Mouse (Mus musculus) 416B (cell line): ENCODE measurements at regions not wholly inside any gene's neighbourhood (a gene's known extent, or its start where the extent isn't known, plus 50 kb on each side); places are given as distances from the start of the nearest gene placed in this dataset.

Experiments used
- DNase-seq: peaks from one replicate; pipeline ENCODE4 v3.0.0; 2011; ENCODE audit warnings: low read depth

- no peak for DNase-seq
Observed at GRCm38 (mm10) chr8:40186715-40187583, 487.9 kb upstream of the Adam24 start.

GRCm38 (mm10) chr8:40187584-40187934 lies 487.3 kb upstream of the Adam24 start:
- peak; percentile 55 for DNase-seq

- DNase-seq: no peak
Observed at GRCm38 (mm10) chr8:40192266-40192665, 482.6 kb upstream of the Adam24 start.

DNA sequence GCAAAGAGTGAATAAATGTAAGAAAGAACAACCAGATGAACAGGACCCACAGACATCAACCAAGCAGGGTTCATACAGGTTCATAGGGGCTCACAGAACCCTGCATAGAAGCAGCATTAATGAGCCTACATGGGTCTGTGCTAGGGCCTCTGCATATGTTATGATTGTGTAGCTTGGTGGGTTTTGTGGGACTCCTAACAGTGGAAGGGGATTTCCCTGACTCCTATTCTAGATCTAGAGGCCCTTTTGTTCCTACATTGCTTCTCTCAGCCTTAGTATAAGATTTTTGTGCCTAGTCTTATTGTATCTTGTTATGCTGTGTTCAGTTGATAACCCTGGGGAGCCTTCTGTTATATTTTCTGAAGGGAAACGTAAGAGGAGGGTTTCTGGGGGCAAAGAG lies 481.7 kb upstream of the Adam24 start:
- DNase-seq: no peak

GRCm38 (mm10) chr8:40210871-40211270 lies 464.0 kb upstream of the Adam24 start:
- DNase-seq: no peak

GRCm38 (mm10) chr8:40223521-40223920 lies 451.4 kb upstream of the Adam24 start:
- DNase-seq: no peak

- DNase-seq: no peak
Observed at GRCm38 (mm10) chr8:40227262-40227661, 447.6 kb upstream of the Adam24 start.
